Mouse (Mus musculus): Measurements from ENCODE around the gene Mindy4.

DNA sequence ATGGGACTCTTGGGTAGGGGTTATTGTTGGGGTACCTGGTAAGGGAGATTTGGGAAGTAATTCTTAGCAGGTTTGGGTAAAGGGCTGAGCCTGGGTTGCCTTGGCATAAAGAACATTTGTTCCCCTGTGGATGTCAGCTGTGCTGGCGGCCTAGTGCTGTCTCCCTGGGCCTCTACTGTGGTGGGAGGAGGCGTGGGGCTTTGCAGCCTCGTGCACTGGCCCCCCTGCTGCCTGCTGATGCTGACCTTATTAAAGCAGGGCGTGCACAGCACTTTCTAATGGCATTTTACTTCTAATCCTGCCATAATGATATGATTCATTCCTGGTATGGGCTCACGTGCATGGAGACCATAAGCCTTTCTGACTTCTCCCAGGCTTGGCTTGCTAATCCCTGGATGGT lies 82.0 kb downstream of the Mindy4 start:
- TF ChIP-seq ZNF384 (IDR thresholded peaks at IDR 0.05; ENCODE audit: low read depth, low read length) (no peak), MAFK (IDR thresholded peaks at IDR 0.05; ENCODE audit: insufficient read depth, low read depth, low read length) (no peak), ZC3H11A (IDR thresholded peaks at IDR 0.05; ENCODE audit: borderline replicate concordance, low read depth, low read length) (no peak), HCFC1 (IDR thresholded peaks at IDR 0.05; ENCODE audit: borderline replicate concordance, insufficient read depth, low read length) (no peak)
